Comparison of ENCODE assay signal across 16 mouse cellular contexts in genomic region chr5:18083789-18084188, GRCm38 (mm10).
"Had no signal": no experiment of that assay in that cellular context is flagged by ENCODE, and none has a peak within 500 bp of the region (broad histone marks: within the 10 kb centered on the region; RNA-seq: fewer than 3 reads in every experiment).

No protein-coding gene starts in this region.

- H3K27ac ChIP-seq: macrophage; midbrain, embryonic 13.5 days; midbrain, embryonic 15.5 days; neural tube, embryonic 12.5 days; stomach, embryonic 15.5 days; stomach, postnatal 0 days had no signal

- H3K4me1 ChIP-seq: megakaryocyte, embryonic 14.5 days; midbrain, embryonic 13.5 days; midbrain, embryonic 15.5 days; neural tube, embryonic 12.5 days had no signal

- H3K4me2 ChIP-seq: lung, embryonic 14.5 days; midbrain, embryonic 11.5 days; midbrain, embryonic 13.5 days; midbrain, embryonic 15.5 days; neural tube, embryonic 12.5 days; stomach, embryonic 15.5 days had no signal

- H3K4me3 ChIP-seq: megakaryocyte, embryonic 14.5 days; midbrain, embryonic 13.5 days; midbrain, embryonic 15.5 days; neural tube, embryonic 12.5 days; stomach, embryonic 15.5 days had no signal

- H3K36me3 ChIP-seq: midbrain, embryonic 13.5 days; midbrain, embryonic 15.5 days; neural tube, embryonic 12.5 days; stomach, embryonic 15.5 days had no signal

- DNase-seq: lung, adult 18-20 months; lung, embryonic 14.5 days; lung, postnatal 10 days; lung, postnatal 36 days; right cerebral cortex, postnatal 14 days; thymus, adult 2 months; thymus, postnatal 25 days; thymus, postnatal 4 days had no signal

- H3K9me3 ChIP-seq: megakaryocyte, embryonic 14.5 days; midbrain, embryonic 13.5 days; midbrain, embryonic 15.5 days; neural tube, embryonic 12.5 days; stomach, embryonic 15.5 days had no signal

- H3K27me3 ChIP-seq: megakaryocyte, embryonic 14.5 days; midbrain, embryonic 13.5 days; midbrain, embryonic 15.5 days; neural tube, embryonic 12.5 days; stomach, embryonic 15.5 days had no signal

- ATAC-seq: midbrain, embryonic 13.5 days; midbrain, embryonic 15.5 days had no signal

- H3K9ac ChIP-seq: lung, embryonic 14.5 days; midbrain, embryonic 13.5 days; midbrain, embryonic 15.5 days; neural tube, embryonic 12.5 days; stomach, embryonic 15.5 days had no signal
